Mouse (Mus musculus) adrenal gland, adult 8-10 months (tissue): Measurements from ENCODE around the gene Cyp2t4. TPM values are rescaled to one million over a fixed set of nuclear protein-coding genes. Genes with fewer than 3 reads are reported as not detected.

Experiments
- DNase-seq: peaks from one replicate; pipeline ENCODE4 v3.0.0; 2022
- total RNA-seq, 4 experiments: library from RNA; stranded (reverse); gene quantifications; 2 replicates each; pipeline ENCODE4 v1.2.4; 2022

The Cyp2t4 gene
- total RNA-seq, result not detected

- DNase-seq, result no peak
Observed at GRCm38 (mm10) chr7:27153205-27153764, at the start of gene Cyp2t4. Gene Cyp2t4, plus strand, starts transcription at chr7:27153714.

- no peak for DNase-seq
Observed at GRCm38 (mm10) chr7:27104882-27105281, 48.6 kb upstream of the Cyp2t4 start.

GRCm38 (mm10) chr7:27110327-27110726, 43.2 kb upstream of the Cyp2t4 start:
- DNase-seq, result no peak

- DNase-seq, result no peak
Observed at GRCm38 (mm10) chr7:27111038-27111437, 42.5 kb upstream of the Cyp2t4 start.

GRCm38 (mm10) chr7:27111987-27112386, 41.5 kb upstream of the Cyp2t4 start:
- no peak for DNase-seq

GRCm38 (mm10) chr7:27118033-27118511, 35.4 kb upstream of the Cyp2t4 start:
- DNase-seq, result peak; percentile 41

GRCm38 (mm10) chr7:27119676-27120075, 33.8 kb upstream of the Cyp2t4 start, which contains the start of gene Cyp2f2:
Gene Cyp2f2, plus strand, starts transcription at chr7:27119909.
- peak; percentile 72 for DNase-seq

GRCm38 (mm10) chr7:27124305-27124832, 29.1 kb upstream of the Cyp2t4 start:
- no peak for DNase-seq

- no peak for DNase-seq
Observed at GRCm38 (mm10) chr7:27124969-27125368, 28.5 kb upstream of the Cyp2t4 start.

- no peak for DNase-seq
Observed at GRCm38 (mm10) chr7:27128162-27128561, 25.4 kb upstream of the Cyp2t4 start.

GRCm38 (mm10) chr7:27128946-27129345, 24.6 kb upstream of the Cyp2t4 start:
- DNase-seq, result no peak

GRCm38 (mm10) chr7:27129811-27130210, 23.7 kb upstream of the Cyp2t4 start:
- DNase-seq, result no peak

- no peak for DNase-seq
Observed at GRCm38 (mm10) chr7:27130521-27131370, 22.8 kb upstream of the Cyp2t4 start.

GRCm38 (mm10) chr7:27131387-27131786, 22.1 kb upstream of the Cyp2t4 start:
- DNase-seq, result no peak

- DNase-seq, result no peak
Observed at GRCm38 (mm10) chr7:27132588-27132987, 20.9 kb upstream of the Cyp2t4 start.

- DNase-seq, result no peak
Observed at GRCm38 (mm10) chr7:27133156-27133555, 20.4 kb upstream of the Cyp2t4 start.

GRCm38 (mm10) chr7:27133757-27134156, 19.8 kb upstream of the Cyp2t4 start:
- DNase-seq, result no peak

GRCm38 (mm10) chr7:27136410-27136996, 17.0 kb upstream of the Cyp2t4 start:
- DNase-seq, result no peak

- no peak for DNase-seq
Observed at GRCm38 (mm10) chr7:27156005-27156404, 2.5 kb downstream of the Cyp2t4 start.

- no peak for DNase-seq
Observed at GRCm38 (mm10) chr7:27158171-27158570, 4.7 kb downstream of the Cyp2t4 start.

GRCm38 (mm10) chr7:27159256-27159655, 5.7 kb downstream of the Cyp2t4 start:
- no peak for DNase-seq

- DNase-seq, result peak; percentile 84
Observed at GRCm38 (mm10) chr7:27159882-27160281, 6.4 kb downstream of the Cyp2t4 start.

GRCm38 (mm10) chr7:27160921-27161320, 7.4 kb downstream of the Cyp2t4 start:
- DNase-seq, result no peak
